Mouse (Mus musculus) stomach, embryonic 15.5 days (tissue): ENCODE results near the gene Meis1. TPM values are rescaled to one million over a fixed set of nuclear protein-coding genes. Genes with fewer than 3 reads are reported as not detected.

Experiments
- ATAC-seq: fragments of 200-750 bp; cut with Nextera tagmentation; 2 replicates; pipeline ENCODE4 v1.8.0; 2017; ENCODE audit warnings: low read depth, moderate number of reproducible peaks, moderate TSS enrichment; ENCODE audit not compliant: insufficient read depth, low FRiP score
- H3K27ac ChIP-seq: fragments of 300-500 bp; sonication (generic); 2 replicates; pipeline ENCODE4 v1.5.1; 2015; ENCODE audit warnings: mild to moderate bottlenecking, inconsistent platforms
- H3K27me3 ChIP-seq: fragments of 300-500 bp; sonication (generic); replicated peaks from 2 replicates; pipeline ENCODE4 v1.6.1; 2015; ENCODE audit warnings: inconsistent platforms
- H3K36me3 ChIP-seq: fragments of 300-500 bp; sonication (generic); 2 replicates; pipeline ENCODE4 v1.6.1; 2015; ENCODE audit warnings: inconsistent platforms
- H3K4me1 ChIP-seq: fragments of 300-500 bp; sonication (generic); 2 replicates; pipeline ENCODE4 v1.6.1; 2015; ENCODE audit warnings: inconsistent platforms
- H3K4me2 ChIP-seq: fragments of 300-500 bp; sonication (generic); 2 replicates; pipeline ENCODE4 v1.6.1; 2015; ENCODE audit warnings: mild to moderate bottlenecking, inconsistent platforms
- H3K4me3 ChIP-seq: fragments of 300-500 bp; sonication (generic); replicated peaks from 2 replicates; pipeline ENCODE4 v1.5.1; 2015; ENCODE audit warnings: inconsistent platforms
- H3K9ac ChIP-seq: fragments of 300-500 bp; sonication (generic); 2 replicates; pipeline ENCODE4 v1.6.1; 2015; ENCODE audit warnings: inconsistent platforms
- H3K9me3 ChIP-seq: fragments of 300-500 bp; sonication (generic); 2 replicates; pipeline ENCODE4 v1.6.1; 2016; ENCODE audit warnings: inconsistent platforms
- WGBS: fragments of 180-500 bp; shearing (Covaris S2); methylation state at CpG from one replicate; pipeline ENCODE4 v1.1.7; 2015; 5-methylcytosine and 5-hydroxymethylcytosine counted together
- polyA plus RNA-seq: library from polyadenylated mRNA; unstranded; fragments of >200 nt; fragmentation: Nextera tagmentation; extraction: Ambion mirVana; gene quantifications from 2 replicates; pipeline ENCODE4 v1.2.1, GENCODE M21; 2015

The Meis1 gene
- polyA plus RNA-seq, 1 experiment from 2014 or later = 139 TPM

DNA sequence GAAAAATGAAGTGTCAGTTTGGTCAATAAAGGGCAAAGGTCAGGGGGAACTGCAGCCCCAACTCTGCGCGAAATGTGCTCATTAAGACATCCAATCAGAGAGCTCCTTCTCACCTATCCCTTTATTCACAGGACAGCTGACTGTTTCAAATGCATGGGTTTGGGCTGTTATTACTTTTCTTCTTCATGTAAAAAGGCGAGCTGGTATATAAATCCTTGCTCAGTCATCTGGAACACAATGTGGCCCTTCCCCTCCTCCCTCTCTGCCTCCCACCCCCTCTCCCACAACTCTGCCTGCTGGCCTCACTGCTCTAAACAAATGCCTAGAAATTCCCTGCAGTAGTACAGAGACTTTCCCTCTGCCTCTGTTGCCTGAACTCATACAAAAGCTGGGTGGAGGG is 36.5 kb downstream of the Meis1 start:
- 0 out of 2 replicates have a peak, but pooled peaks cover 5% of the 10 kb centered on the region for H3K4me1 ChIP-seq
- no peak overlapping the region for H3K27ac ChIP-seq
- H3K9me3 ChIP-seq = no peaks in the 10 kb centered on the region
- H3K4me2 ChIP-seq = no peak overlapping the region
- no peak overlapping the region for H3K4me3 ChIP-seq
- WGBS = 25% methylated on average over 3 of the region's 3 CpGs
- peaks cover 17% of the 10 kb centered on the region; the same call in 1 of the 2 replicates for H3K36me3 ChIP-seq
- no peak overlapping the region for H3K9ac ChIP-seq
- no peaks in the 10 kb centered on the region for H3K27me3 ChIP-seq
- no peak for ATAC-seq

DNA sequence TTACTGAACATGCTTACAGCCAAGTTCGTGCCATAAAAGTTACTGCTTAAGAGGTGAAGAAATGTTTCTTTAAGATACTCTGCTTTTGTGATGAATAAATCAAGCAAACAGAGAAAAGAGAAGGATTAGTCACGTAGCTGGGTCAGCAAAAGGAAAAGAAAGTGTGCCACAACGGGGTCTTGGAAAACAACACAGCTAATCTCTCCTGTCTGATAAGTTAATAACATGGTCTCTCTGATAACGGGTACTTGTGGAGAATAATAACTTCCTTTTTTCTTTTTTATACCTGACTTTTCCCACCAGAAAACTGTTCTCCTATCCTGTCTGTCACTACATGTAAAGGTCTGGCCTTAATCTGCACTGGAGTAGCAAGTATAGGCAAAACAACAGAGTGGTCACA is 37.4 kb downstream of the Meis1 start:
- H3K4me3 ChIP-seq = no peak overlapping the region
- no peak overlapping the region for H3K4me2 ChIP-seq
- H3K27ac ChIP-seq = no peak overlapping the region
- no peaks in the 10 kb centered on the region for H3K9me3 ChIP-seq
- H3K9ac ChIP-seq = no peak overlapping the region
- no peak; the same call in 1 of the 2 replicates for ATAC-seq
- H3K36me3 ChIP-seq = peaks cover 12% of the 10 kb centered on the region; the same call in 1 of the 2 replicates
- 0 out of 2 replicates have a peak, but pooled peaks cover 5% of the 10 kb centered on the region for H3K4me1 ChIP-seq
- H3K27me3 ChIP-seq = no peaks in the 10 kb centered on the region
- 34% methylated on average over 4 of the region's 4 CpGs for WGBS

DNA sequence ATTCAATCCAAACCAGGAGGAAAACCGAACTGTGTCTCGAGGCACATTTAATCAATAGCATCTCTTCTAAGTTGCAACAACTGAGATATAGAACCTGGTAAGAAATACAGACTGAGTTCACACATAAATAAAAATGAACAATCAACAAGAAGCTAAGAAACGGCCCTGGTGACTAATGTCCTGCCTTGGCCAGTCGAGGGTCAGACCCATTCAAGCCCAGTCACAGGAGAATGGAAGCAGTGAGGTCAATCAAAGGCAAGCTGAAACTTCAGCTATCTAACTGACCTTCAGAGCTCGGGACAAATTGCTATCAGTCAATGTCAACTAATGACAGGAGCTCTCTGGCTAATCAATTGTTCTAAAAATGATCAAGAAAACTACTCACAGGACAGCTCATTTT is 38.2 kb downstream of the Meis1 start:
- Histone ChIP-seq H3K4me2 (no peak overlapping the region), H3K27me3 (no peaks in the 10 kb centered on the region), H3K9ac (no peak overlapping the region), H3K4me1 (0 out of 2 replicates have a peak, but pooled peaks cover 5% of the 10 kb centered on the region), H3K27ac (no peak overlapping the region), H3K4me3 (no peak overlapping the region), H3K9me3 (no peaks in the 10 kb centered on the region), H3K36me3 (peaks cover 9% of the 10 kb centered on the region; the same call in 1 of the 2 replicates)
- 42% methylated on average over 5 of the region's 5 CpGs for WGBS
- no peak for ATAC-seq

DNA sequence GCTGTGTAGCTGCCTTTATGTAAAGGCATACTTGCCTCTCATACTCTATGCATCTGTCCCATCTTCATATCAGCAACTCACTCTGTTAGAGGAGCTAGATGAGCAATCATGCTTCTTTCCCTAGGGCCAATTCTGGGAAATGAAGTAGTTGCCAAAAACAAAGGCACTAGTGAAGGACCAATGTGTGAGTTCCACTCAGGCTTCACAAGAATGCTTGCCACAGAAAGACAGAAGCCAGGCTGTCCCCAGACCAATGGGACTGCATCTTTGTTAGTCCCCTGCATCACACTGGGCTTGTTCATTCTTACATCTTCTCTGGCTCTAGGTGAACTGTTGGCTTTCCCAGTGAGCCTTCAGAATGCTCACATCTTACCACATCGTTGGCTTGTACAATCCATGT is 43.7 kb downstream of the Meis1 start:
- no peaks in the 10 kb centered on the region for H3K27me3 ChIP-seq
- H3K9me3 ChIP-seq = no peaks in the 10 kb centered on the region
- H3K4me3 ChIP-seq = no peak overlapping the region
- no peak overlapping the region for H3K9ac ChIP-seq
- H3K4me1 ChIP-seq = peaks cover 14% of the 10 kb centered on the region
- no peak overlapping the region for H3K4me2 ChIP-seq
- WGBS = 98% methylated on average over 1 of the region's 1 CpGs
- H3K36me3 ChIP-seq = peaks cover 10% of the 10 kb centered on the region; the same call in 1 of the 2 replicates
- no peak for ATAC-seq
- no peak overlapping the region for H3K27ac ChIP-seq

DNA sequence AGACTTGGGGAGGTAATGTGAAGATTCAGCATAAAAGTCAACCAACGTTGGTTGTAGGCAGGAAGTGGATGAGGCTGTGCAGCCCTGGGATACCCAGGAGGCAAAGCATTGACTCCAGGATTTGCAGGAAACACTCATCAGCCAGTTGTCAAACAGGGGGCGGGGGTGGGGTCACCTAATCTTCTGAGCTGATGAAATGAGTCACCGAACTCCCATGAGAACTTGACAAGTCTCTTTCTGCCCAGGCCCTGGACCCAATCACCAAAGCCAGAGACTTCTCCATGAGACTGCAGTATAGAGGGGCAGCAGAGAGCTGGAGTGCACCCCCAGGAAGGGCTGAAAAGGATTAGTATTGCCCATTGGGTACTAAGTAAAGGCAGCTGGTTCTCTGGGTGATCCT is 45.0 kb downstream of the Meis1 start:
- Histone ChIP-seq H3K27ac (no peak overlapping the region), H3K27me3 (no peaks in the 10 kb centered on the region), H3K9me3 (no peaks in the 10 kb centered on the region), H3K4me3 (no peak overlapping the region), H3K9ac (no peak overlapping the region), H3K4me2 (no peak overlapping the region), H3K36me3 (0 out of 2 replicates have a peak, but pooled peaks cover 13% of the 10 kb centered on the region), H3K4me1 (peaks cover 14% of the 10 kb centered on the region)
- peak; percentile 56 for ATAC-seq
- 15% methylated on average over 3 of the region's 3 CpGs for WGBS

DNA sequence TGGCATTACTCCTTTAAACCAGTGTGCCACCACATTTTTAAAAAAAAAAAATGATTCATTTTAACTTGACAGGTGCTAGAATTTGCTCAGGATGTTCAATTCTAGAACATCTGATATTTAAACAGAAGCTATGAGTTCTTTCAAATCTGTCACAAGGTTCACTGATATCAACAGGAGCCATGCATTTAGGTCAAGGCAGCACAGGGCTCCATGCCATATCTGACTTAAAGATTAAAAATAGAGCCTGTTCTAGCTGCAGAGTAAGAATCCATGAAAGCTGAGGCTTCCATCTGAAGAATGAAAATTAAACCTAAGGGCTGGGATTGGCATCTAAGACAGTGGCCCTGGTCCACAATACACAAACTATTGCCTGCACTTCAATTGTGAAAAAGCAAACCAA is 45.8 kb downstream of the Meis1 start:
- 0 out of 2 replicates have a peak, but pooled peaks cover 13% of the 10 kb centered on the region for H3K36me3 ChIP-seq
- H3K4me2 ChIP-seq = no peak overlapping the region
- H3K4me3 ChIP-seq = no peak overlapping the region
- no peak for ATAC-seq
- H3K9ac ChIP-seq = no peak overlapping the region
- H3K27ac ChIP-seq = no peak overlapping the region
- H3K9me3 ChIP-seq = no peaks in the 10 kb centered on the region
- no peaks in the 10 kb centered on the region for H3K27me3 ChIP-seq
- peaks cover 14% of the 10 kb centered on the region for H3K4me1 ChIP-seq

DNA sequence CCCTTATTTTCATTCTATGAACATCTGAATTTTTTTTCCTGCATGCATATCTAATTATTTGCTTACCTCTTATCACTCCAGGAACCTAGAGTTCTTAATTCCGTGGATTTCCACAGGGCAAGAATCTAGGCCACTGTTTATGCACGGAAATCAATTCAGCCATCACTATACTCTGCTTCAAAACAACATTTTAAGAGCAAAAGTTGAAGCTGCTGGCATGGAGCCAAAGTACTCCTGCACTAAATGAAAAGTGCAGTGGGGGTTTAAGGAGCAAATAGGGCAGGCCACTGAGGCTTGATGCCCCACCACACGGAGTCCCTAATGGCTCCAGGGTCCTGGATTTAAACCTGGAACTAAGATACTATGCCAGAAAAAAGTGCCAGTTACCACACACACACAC is 47.2 kb downstream of the Meis1 start:
- no peak for ATAC-seq

DNA sequence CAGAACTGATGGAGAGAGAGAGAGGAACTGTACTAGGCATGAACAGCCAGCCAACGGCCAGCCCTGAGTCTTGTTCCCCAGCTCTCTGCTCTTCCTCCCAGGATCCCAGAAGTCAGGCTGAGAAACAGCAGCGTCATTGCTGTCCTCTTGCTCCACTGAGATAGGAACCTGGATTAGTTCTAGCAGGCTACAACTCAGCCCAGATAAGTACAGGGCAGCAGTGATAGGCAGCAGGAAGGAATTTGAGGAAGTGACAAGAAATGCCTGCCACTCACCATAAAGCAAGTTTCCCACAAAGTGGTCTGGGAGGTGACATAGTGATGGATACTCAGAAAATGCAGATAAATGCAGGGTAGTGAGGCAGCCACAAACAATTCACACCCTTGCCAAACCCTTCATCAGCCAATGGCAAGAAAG is 48.9 kb downstream of the Meis1 start:
- ATAC-seq = peak; percentile 47; the same call in 1 of the 2 replicates
- H3K9me3 ChIP-seq = no peaks in the 10 kb centered on the region
- H3K27me3 ChIP-seq = no peaks in the 10 kb centered on the region
- peaks cover 14% of the 10 kb centered on the region for H3K4me1 ChIP-seq
- H3K9ac ChIP-seq = no peak overlapping the region
- no peak overlapping the region for H3K4me2 ChIP-seq
- H3K4me3 ChIP-seq = no peak overlapping the region
- H3K27ac ChIP-seq = no peak overlapping the region
- WGBS = 59% methylated on average over 2 of the region's 2 CpGs
- peaks cover 9% of the 10 kb centered on the region; the same call in 1 of the 2 replicates for H3K36me3 ChIP-seq

More for the DNA sequence above, 47.2 kb downstream of the Meis1 start:
- no peak overlapping the region for H3K9ac ChIP-seq
- 0 out of 2 replicates have a peak, but pooled peaks cover 13% of the 10 kb centered on the region for H3K36me3 ChIP-seq
- H3K4me3 ChIP-seq = no peak overlapping the region
- H3K4me2 ChIP-seq = no peak overlapping the region
- peaks cover 14% of the 10 kb centered on the region for H3K4me1 ChIP-seq
- no peak overlapping the region for H3K27ac ChIP-seq
- WGBS = 23% methylated on average over 3 of the region's 3 CpGs
- no peaks in the 10 kb centered on the region for H3K27me3 ChIP-seq
- no peaks in the 10 kb centered on the region for H3K9me3 ChIP-seq

DNA sequence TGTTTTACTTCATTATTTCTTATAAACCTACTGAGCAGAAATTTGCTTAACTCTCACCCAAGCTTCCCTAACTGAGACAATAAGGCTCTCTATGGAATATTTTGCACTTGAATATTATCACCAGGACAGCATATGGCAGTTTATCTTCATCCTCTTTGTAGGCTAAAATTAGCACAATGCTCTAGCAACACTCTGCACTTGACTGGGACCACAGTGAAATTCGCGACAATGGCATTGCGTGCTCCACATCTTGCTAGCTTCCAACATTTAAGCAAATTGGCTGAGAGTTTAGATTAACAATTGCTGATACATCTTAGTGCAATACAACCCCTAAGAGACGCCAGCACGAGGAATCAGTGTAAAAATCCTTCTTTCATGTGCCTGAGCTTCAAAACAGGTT is 54.4 kb downstream of the Meis1 start:
- 53% methylated on average over 5 of the region's 5 CpGs for WGBS
- ATAC-seq = no peak
- H3K9me3 ChIP-seq = no peaks in the 10 kb centered on the region
- no peak overlapping the region for H3K9ac ChIP-seq
- no peak overlapping the region for H3K27ac ChIP-seq
- H3K27me3 ChIP-seq = no peaks in the 10 kb centered on the region
- H3K36me3 ChIP-seq = no peaks in the 10 kb centered on the region; the same call in 1 of the 2 replicates
- no peak overlapping the region for H3K4me3 ChIP-seq
- H3K4me1 ChIP-seq = peaks cover 22% of the 10 kb centered on the region
- H3K4me2 ChIP-seq = no peak overlapping the region

DNA sequence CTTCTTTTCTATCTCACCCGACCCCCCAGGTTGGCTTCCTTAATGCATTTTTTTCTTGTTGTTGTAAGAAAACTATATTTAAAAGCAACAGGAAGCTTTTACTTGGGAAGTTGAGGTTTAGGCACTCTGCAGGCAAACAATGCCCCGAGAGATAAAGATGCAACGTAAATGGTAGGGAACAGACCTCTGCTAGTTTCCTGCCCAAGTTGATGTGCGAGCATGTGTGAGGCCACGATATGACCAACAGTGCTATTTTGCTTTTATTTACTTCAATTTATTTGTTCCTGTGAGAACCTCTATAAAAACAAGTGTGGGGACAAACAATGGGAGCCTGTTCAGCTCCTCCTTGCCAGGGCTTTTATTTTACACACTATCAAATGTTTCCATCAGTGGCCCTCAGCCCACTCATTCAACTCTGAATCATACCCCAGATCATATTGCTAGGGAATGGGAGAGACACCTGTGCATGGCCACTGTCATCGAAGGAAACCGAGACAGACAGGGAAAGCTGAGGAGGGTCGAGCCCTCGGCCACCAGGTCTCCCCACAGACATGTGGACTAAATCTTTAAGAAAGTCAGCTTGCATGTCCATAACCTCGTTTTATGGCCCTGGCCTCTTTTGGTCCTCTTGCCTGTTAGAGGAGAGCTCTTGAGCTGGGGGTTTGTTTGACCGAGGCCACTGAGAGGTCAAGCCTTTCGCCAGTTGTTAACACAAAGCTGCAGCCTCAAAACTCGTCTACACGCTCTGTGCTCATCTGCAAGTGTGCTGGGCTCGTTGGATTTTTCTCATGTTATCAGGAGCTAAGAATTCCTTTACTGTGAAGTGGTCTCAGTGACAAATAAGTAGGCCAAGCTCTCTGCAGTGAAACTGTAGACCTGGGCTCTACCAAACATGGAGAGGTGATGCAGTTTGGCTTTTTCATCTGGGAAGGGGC is 55.3 kb downstream of the Meis1 start:
- Histone ChIP-seq H3K9me3 (no peaks in the 10 kb centered on the region), H3K27ac (no peak overlapping the region; the same call in 1 of the 2 replicates), H3K4me1 (peaks cover 27% of the 10 kb centered on the region), H3K36me3 (no peaks in the 10 kb centered on the region; the same call in 1 of the 2 replicates), H3K27me3 (no peaks in the 10 kb centered on the region), H3K4me2 (no peak overlapping the region), H3K9ac (no peak overlapping the region), H3K4me3 (no peak overlapping the region)
- ATAC-seq = no peak
- 37% methylated on average over 15 of the region's 15 CpGs for WGBS

DNA sequence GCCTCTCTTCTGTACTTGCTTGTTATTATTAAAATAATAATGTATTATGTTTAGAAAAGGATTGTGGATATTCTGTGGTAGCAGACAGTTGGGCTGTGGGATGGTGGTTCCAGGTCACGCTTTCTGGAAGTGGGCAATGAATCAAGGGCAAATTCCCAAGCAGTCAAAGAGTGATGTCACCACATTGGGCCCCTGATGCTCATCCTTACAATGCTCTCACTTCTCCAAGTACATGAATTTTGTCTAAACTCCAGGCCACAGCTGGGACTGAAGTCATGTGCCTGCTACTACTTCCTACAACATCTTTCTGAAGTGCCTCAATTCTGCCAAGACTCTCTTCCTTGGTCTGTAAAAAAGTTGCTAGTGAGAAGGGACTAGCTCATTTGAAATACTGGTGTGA is 59.3 kb downstream of the Meis1 start:
- Histone ChIP-seq H3K9ac (no peak overlapping the region), H3K36me3 (no peaks in the 10 kb centered on the region), H3K27ac (0 out of 2 replicates have a peak overlapping the region, but pooled peaks have one; percentile 4), H3K27me3 (no peaks in the 10 kb centered on the region), H3K4me1 (peaks cover 38% of the 10 kb centered on the region), H3K4me2 (no peak overlapping the region), H3K4me3 (no peak overlapping the region), H3K9me3 (no peaks in the 10 kb centered on the region)
- no peak for ATAC-seq
- 70% methylated on average over 1 of the region's 1 CpGs for WGBS
